Mouse (Mus musculus) thymus, postnatal 0 days (tissue): ENCODE results near the gene Hivep1. TPM values are rescaled to one million over a fixed set of nuclear protein-coding genes. Genes with fewer than 3 reads are reported as not detected.

Experiments
- DNase-seq: peaks from one replicate; pipeline ENCODE4 v3.0.0-alpha.2; 2015; ENCODE audit warnings: low spot score
- polyA plus RNA-seq: library from polyadenylated mRNA; unstranded; fragments of >200 nt; fragmentation: Nextera tagmentation; extraction: Ambion mirVana; gene quantifications from 2 replicates; pipeline ENCODE4 v1.2.1, GENCODE M21; 2015

The Hivep1 gene
- polyA plus RNA-seq, 1 experiment from 2014 or later, result 12.2 TPM

- no peak for DNase-seq
These were observed 23.7 kb downstream of the Hivep1 start for GRCm38 (mm10) chr13:42075546-42075945.

GRCm38 (mm10) chr13:42076751-42077302 is 25.0 kb downstream of the Hivep1 start:
- no peak for DNase-seq

GRCm38 (mm10) chr13:42077629-42078028 is 25.8 kb downstream of the Hivep1 start:
- DNase-seq, result peak; percentile 35

GRCm38 (mm10) chr13:42080131-42080916 is 28.5 kb downstream of the Hivep1 start:
- DNase-seq, result no peak

GRCm38 (mm10) chr13:42088339-42088738 is 36.5 kb downstream of the Hivep1 start:
- DNase-seq, result no peak

GRCm38 (mm10) chr13:42089025-42089424 is 37.2 kb downstream of the Hivep1 start:
- no peak for DNase-seq

GRCm38 (mm10) chr13:42090751-42091150 is 38.9 kb downstream of the Hivep1 start:
- DNase-seq, result no peak

- DNase-seq, result no peak
These were observed 40.7 kb downstream of the Hivep1 start for GRCm38 (mm10) chr13:42092392-42093139.

- DNase-seq, result peak; percentile 74
These were observed 41.6 kb downstream of the Hivep1 start for GRCm38 (mm10) chr13:42093268-42094042.

- peak; percentile 83 for DNase-seq
These were observed 44.1 kb downstream of the Hivep1 start for GRCm38 (mm10) chr13:42095826-42096515.

GRCm38 (mm10) chr13:42097109-42097508 is 45.3 kb downstream of the Hivep1 start:
- no peak for DNase-seq

- no peak for DNase-seq
These were observed 46.7 kb downstream of the Hivep1 start for GRCm38 (mm10) chr13:42098522-42098921.

- no peak for DNase-seq
These were observed 47.7 kb downstream of the Hivep1 start for GRCm38 (mm10) chr13:42099523-42099922.

GRCm38 (mm10) chr13:42101440-42102190 is 49.8 kb downstream of the Hivep1 start:
- peak; percentile 81 for DNase-seq

GRCm38 (mm10) chr13:42102980-42103379 is 51.2 kb downstream of the Hivep1 start:
- peak; percentile 75 for DNase-seq

GRCm38 (mm10) chr13:42103486-42104166 is 51.8 kb downstream of the Hivep1 start:
- peak; percentile 31 for DNase-seq

- DNase-seq, result no peak
These were observed 52.5 kb downstream of the Hivep1 start for GRCm38 (mm10) chr13:42104371-42104770.

- DNase-seq, result no peak
These were observed 56.8 kb downstream of the Hivep1 start for GRCm38 (mm10) chr13:42108483-42109215.

GRCm38 (mm10) chr13:42110416-42110815 is 58.6 kb downstream of the Hivep1 start:
- DNase-seq, result no peak
